Mouse (Mus musculus) stomach, embryonic 15.5 days (tissue): ENCODE results near the gene Nt5e. TPM values are rescaled to one million over a fixed set of nuclear protein-coding genes. Genes with fewer than 3 reads are reported as not detected.

Source experiments
- ATAC-seq: fragments of 200-750 bp; cut with Nextera tagmentation; 2 replicates; pipeline ENCODE4 v1.8.0; 2017; ENCODE audit warnings: low read depth, moderate number of reproducible peaks, moderate TSS enrichment; ENCODE audit not compliant: insufficient read depth, low FRiP score
- H3K27ac ChIP-seq: fragments of 300-500 bp; sonication (generic); 2 replicates; pipeline ENCODE4 v1.5.1; 2015; ENCODE audit warnings: mild to moderate bottlenecking, inconsistent platforms
- H3K27me3 ChIP-seq: fragments of 300-500 bp; sonication (generic); replicated peaks from 2 replicates; pipeline ENCODE4 v1.6.1; 2015; ENCODE audit warnings: inconsistent platforms
- H3K36me3 ChIP-seq: fragments of 300-500 bp; sonication (generic); 2 replicates; pipeline ENCODE4 v1.6.1; 2015; ENCODE audit warnings: inconsistent platforms
- H3K4me1 ChIP-seq: fragments of 300-500 bp; sonication (generic); 2 replicates; pipeline ENCODE4 v1.6.1; 2015; ENCODE audit warnings: inconsistent platforms
- H3K4me2 ChIP-seq: fragments of 300-500 bp; sonication (generic); 2 replicates; pipeline ENCODE4 v1.6.1; 2015; ENCODE audit warnings: mild to moderate bottlenecking, inconsistent platforms
- H3K4me3 ChIP-seq: fragments of 300-500 bp; sonication (generic); replicated peaks from 2 replicates; pipeline ENCODE4 v1.5.1; 2015; ENCODE audit warnings: inconsistent platforms
- H3K9ac ChIP-seq: fragments of 300-500 bp; sonication (generic); 2 replicates; pipeline ENCODE4 v1.6.1; 2015; ENCODE audit warnings: inconsistent platforms
- H3K9me3 ChIP-seq: fragments of 300-500 bp; sonication (generic); 2 replicates; pipeline ENCODE4 v1.6.1; 2016; ENCODE audit warnings: inconsistent platforms
- WGBS: fragments of 180-500 bp; shearing (Covaris S2); methylation state at CpG from one replicate; pipeline ENCODE4 v1.1.7; 2015; 5-methylcytosine and 5-hydroxymethylcytosine counted together
- polyA plus RNA-seq: library from polyadenylated mRNA; unstranded; fragments of >200 nt; fragmentation: Nextera tagmentation; extraction: Ambion mirVana; gene quantifications from 2 replicates; pipeline ENCODE4 v1.2.1, GENCODE M21; 2015

Nt5e gene
- polyA plus RNA-seq, 1 experiment from 2014 or later, result 4.5 TPM

DNA sequence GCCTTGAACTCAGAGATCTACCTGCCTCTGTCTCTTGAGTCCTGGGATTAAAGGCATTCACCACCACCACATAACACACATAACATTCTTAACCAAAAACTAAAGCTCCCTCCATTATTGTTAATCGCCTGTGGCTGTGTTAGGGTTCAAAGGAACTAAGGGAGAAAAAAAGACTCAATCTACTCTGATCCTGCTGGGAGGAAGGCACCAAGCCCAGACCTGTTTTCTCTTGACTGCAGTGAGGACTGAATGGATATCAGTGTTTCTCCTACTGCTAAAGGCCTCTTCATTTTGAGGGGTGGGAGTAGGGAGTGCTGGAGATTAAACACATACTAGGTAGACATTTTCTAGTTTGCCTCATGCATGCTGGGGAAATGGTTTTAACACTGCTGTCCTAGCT, 40.8 kb downstream of the Nt5e start:
- H3K9ac ChIP-seq, result no peak overlapping the region
- no peak overlapping the region for H3K4me3 ChIP-seq
- H3K27me3 ChIP-seq, result no peaks in the 10 kb centered on the region
- H3K9me3 ChIP-seq, result no peaks in the 10 kb centered on the region
- no peaks in the 10 kb centered on the region for H3K4me1 ChIP-seq
- ATAC-seq, result no peak
- H3K4me2 ChIP-seq, result no peak overlapping the region
- H3K27ac ChIP-seq, result no peak overlapping the region
- WGBS, result 68% methylated on average over 1 of the region's 1 CpGs
- no peaks in the 10 kb centered on the region for H3K36me3 ChIP-seq

GRCm38 (mm10) chr9:88368476-88368875, 41.5 kb downstream of the Nt5e start:
- no peak for ATAC-seq
- Histone ChIP-seq H3K36me3 (no peaks in the 10 kb centered on the region), H3K27me3 (no peaks in the 10 kb centered on the region), H3K4me3 (no peak overlapping the region), H3K27ac (no peak overlapping the region), H3K9ac (no peak overlapping the region), H3K4me1 (no peaks in the 10 kb centered on the region), H3K9me3 (no peaks in the 10 kb centered on the region), H3K4me2 (no peak overlapping the region)
- WGBS, result 91% methylated on average over 5 of the region's 5 CpGs

- Histone ChIP-seq H3K9ac (no peak overlapping the region), H3K27ac (no peak overlapping the region), H3K4me2 (no peak overlapping the region), H3K4me1 (no peaks in the 10 kb centered on the region), H3K4me3 (no peak overlapping the region), H3K27me3 (no peaks in the 10 kb centered on the region), H3K9me3 (no peaks in the 10 kb centered on the region), H3K36me3 (no peaks in the 10 kb centered on the region)
- 91% methylated on average over 2 of the region's 2 CpGs for WGBS
- ATAC-seq, result no peak
Measured at GRCm38 (mm10) chr9:88369666-88370065, 42.7 kb downstream of the Nt5e start.

GRCm38 (mm10) chr9:88371201-88371600, 44.2 kb downstream of the Nt5e start:
- H3K27me3 ChIP-seq, result no peaks in the 10 kb centered on the region
- no peak overlapping the region for H3K27ac ChIP-seq
- no peak for ATAC-seq
- WGBS, result 93% methylated on average over 2 of the region's 2 CpGs
- H3K36me3 ChIP-seq, result no peaks in the 10 kb centered on the region
- H3K9ac ChIP-seq, result no peak overlapping the region
- H3K4me2 ChIP-seq, result no peak overlapping the region
- no peaks in the 10 kb centered on the region for H3K4me1 ChIP-seq
- no peak overlapping the region for H3K4me3 ChIP-seq
- H3K9me3 ChIP-seq, result no peaks in the 10 kb centered on the region

- ATAC-seq, result no peak
- 86% methylated on average over 2 of the region's 2 CpGs for WGBS
- no peaks in the 10 kb centered on the region for H3K27me3 ChIP-seq
- H3K4me2 ChIP-seq, result no peak overlapping the region
- H3K4me1 ChIP-seq, result no peaks in the 10 kb centered on the region
- H3K9me3 ChIP-seq, result no peaks in the 10 kb centered on the region
- no peak overlapping the region for H3K27ac ChIP-seq
- no peaks in the 10 kb centered on the region for H3K36me3 ChIP-seq
- H3K4me3 ChIP-seq, result no peak overlapping the region
- no peak overlapping the region for H3K9ac ChIP-seq
Measured at GRCm38 (mm10) chr9:88373001-88373400, 46.0 kb downstream of the Nt5e start.

DNA sequence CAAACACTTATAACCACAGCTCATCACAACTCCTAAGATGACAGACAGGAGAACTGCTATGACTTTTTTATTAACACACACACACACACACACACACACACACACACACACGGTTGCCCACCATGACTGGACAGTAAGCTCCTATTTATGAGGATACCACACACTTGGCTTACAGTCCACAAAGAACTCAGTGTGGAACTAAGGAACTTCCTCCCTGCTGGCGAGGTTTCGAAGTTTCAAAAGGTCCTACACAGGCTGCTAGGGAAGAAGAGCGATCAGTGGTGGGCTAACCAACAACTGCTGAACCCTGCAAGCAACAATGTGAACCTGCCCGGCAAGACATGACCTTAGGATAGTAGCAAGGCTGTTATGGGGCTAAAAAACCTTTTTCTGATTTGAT, 50.5 kb downstream of the Nt5e start:
- Histone ChIP-seq H3K27ac (no peak overlapping the region), H3K9me3 (no peaks in the 10 kb centered on the region), H3K4me2 (no peak overlapping the region), H3K4me1 (no peaks in the 10 kb centered on the region), H3K27me3 (no peaks in the 10 kb centered on the region), H3K9ac (no peak overlapping the region), H3K36me3 (0 out of 2 replicates have a peak, but pooled peaks cover 7% of the 10 kb centered on the region), H3K4me3 (no peak overlapping the region)
- ATAC-seq, result no peak
- 85% methylated on average over 5 of the region's 5 CpGs for WGBS

DNA sequence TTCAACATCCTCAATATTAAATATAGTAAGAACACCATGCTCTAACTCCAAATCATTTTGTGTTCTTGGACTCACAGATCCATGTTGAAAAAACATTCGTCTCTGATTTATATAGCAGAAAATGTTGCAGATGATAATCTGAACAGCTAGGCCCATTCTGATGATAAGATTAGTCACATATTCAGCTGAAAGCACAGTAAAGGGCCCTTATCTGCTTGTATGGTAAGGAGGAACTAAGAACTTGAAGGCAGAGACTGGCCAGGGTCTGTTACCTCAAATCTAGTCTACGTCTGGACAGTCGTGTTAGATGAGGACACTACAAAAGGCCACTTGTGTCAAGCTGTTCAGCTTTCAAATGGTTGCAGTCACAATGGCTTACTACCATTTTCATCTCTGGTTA, 52.1 kb downstream of the Nt5e start:
- H3K4me3 ChIP-seq, result no peak overlapping the region
- no peaks in the 10 kb centered on the region for H3K27me3 ChIP-seq
- H3K9me3 ChIP-seq, result no peaks in the 10 kb centered on the region
- 0 out of 2 replicates have a peak, but pooled peaks cover 7% of the 10 kb centered on the region for H3K36me3 ChIP-seq
- no peaks in the 10 kb centered on the region for H3K4me1 ChIP-seq
- H3K27ac ChIP-seq, result no peak overlapping the region
- 83% methylated on average over 3 of the region's 3 CpGs for WGBS
- H3K4me2 ChIP-seq, result no peak overlapping the region
- no peak overlapping the region for H3K9ac ChIP-seq
- no peak for ATAC-seq

- no peak overlapping the region for H3K4me3 ChIP-seq
- H3K4me2 ChIP-seq, result no peak overlapping the region
- no peak overlapping the region for H3K9ac ChIP-seq
- H3K36me3 ChIP-seq, result 0 out of 2 replicates have a peak, but pooled peaks cover 7% of the 10 kb centered on the region
- 61% methylated on average over 7 of the region's 7 CpGs for WGBS
- ATAC-seq, result no peak
- no peaks in the 10 kb centered on the region for H3K27me3 ChIP-seq
- no peak overlapping the region for H3K27ac ChIP-seq
- no peaks in the 10 kb centered on the region for H3K9me3 ChIP-seq
- H3K4me1 ChIP-seq, result no peaks in the 10 kb centered on the region
Measured at GRCm38 (mm10) chr9:88380076-88380475, 53.1 kb downstream of the Nt5e start.

GRCm38 (mm10) chr9:88380542-88380941, 53.5 kb downstream of the Nt5e start:
- Histone ChIP-seq H3K4me1 (no peaks in the 10 kb centered on the region), H3K27ac (no peak overlapping the region), H3K36me3 (0 out of 2 replicates have a peak, but pooled peaks cover 7% of the 10 kb centered on the region), H3K4me3 (no peak overlapping the region), H3K4me2 (no peak overlapping the region), H3K27me3 (no peaks in the 10 kb centered on the region), H3K9ac (no peak overlapping the region), H3K9me3 (no peaks in the 10 kb centered on the region)
- WGBS, result 69% methylated on average over 1 of the region's 1 CpGs
- no peak for ATAC-seq

DNA sequence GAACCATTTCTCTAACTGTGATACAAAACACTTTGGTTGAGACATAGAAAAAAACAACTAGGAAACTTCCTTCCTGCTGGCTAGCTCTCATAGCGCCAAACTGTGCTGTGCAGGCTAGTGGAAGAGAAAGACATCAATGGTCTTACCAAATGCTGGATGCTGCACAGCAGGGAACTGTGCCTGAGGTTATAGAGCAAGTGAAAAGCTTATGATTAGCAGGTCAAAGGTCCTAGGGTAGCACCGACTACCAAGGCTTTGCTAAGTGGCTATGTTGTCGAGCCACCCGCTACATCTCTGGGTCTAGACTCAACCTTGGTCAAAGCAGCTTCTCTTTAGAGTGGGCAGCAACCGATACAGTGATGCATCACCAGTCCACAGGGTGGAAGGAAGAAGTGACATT, 61.8 kb downstream of the Nt5e start:
- no peaks in the 10 kb centered on the region for H3K9me3 ChIP-seq
- 87% methylated on average over 5 of the region's 5 CpGs for WGBS
- H3K36me3 ChIP-seq, result peaks cover 10% of the 10 kb centered on the region; the same call in 1 of the 2 replicates
- H3K4me3 ChIP-seq, result no peak overlapping the region
- no peak overlapping the region for H3K4me2 ChIP-seq
- H3K9ac ChIP-seq, result no peak overlapping the region
- ATAC-seq, result no peak
- no peak overlapping the region for H3K27ac ChIP-seq
- H3K4me1 ChIP-seq, result no peaks in the 10 kb centered on the region
- no peaks in the 10 kb centered on the region for H3K27me3 ChIP-seq

GRCm38 (mm10) chr9:88394852-88395251, 67.9 kb downstream of the Nt5e start:
- Histone ChIP-seq H3K4me1 (no peaks in the 10 kb centered on the region), H3K9me3 (no peaks in the 10 kb centered on the region), H3K27ac (no peak overlapping the region), H3K9ac (no peak overlapping the region), H3K4me3 (no peak overlapping the region), H3K36me3 (peaks cover 11% of the 10 kb centered on the region), H3K4me2 (no peak overlapping the region), H3K27me3 (no peaks in the 10 kb centered on the region)
- ATAC-seq, result no peak
- 82% methylated on average over 8 of the region's 8 CpGs for WGBS

DNA sequence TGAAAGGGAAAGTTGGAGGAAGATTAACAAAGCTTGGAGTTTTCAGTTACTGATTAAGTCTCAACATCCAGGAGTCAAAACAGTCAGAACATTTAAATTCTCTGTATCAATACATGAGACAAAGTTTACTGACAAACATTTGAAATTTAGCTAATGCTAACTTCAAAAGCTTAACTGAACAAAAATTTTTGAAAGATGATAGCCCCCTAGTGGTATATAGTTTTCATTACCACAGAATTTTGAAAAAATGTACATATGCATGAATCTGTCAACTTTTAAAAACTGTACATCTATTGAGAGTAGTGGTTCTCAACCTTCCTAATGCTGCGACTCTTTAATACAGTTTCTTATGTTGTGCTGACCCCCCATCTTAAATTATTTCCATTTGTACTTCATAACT, 71.5 kb downstream of the Nt5e start:
- ATAC-seq, result no peak
- Histone ChIP-seq H3K36me3 (peaks cover 10% of the 10 kb centered on the region), H3K4me2 (no peak overlapping the region), H3K27ac (no peak overlapping the region), H3K9me3 (no peaks in the 10 kb centered on the region), H3K4me1 (no peaks in the 10 kb centered on the region), H3K9ac (no peak overlapping the region), H3K27me3 (no peaks in the 10 kb centered on the region), H3K4me3 (no peak overlapping the region)
- WGBS, result 82% methylated on average over 1 of the region's 1 CpGs

GRCm38 (mm10) chr9:88404088-88404487, 77.1 kb downstream of the Nt5e start:
- Histone ChIP-seq H3K9ac (no peak overlapping the region), H3K36me3 (no peaks in the 10 kb centered on the region), H3K4me1 (no peaks in the 10 kb centered on the region), H3K4me2 (no peak overlapping the region), H3K27me3 (no peaks in the 10 kb centered on the region), H3K4me3 (no peak overlapping the region), H3K9me3 (no peaks in the 10 kb centered on the region), H3K27ac (no peak overlapping the region)
- WGBS, result 64% methylated on average over 10 of the region's 10 CpGs
- ATAC-seq, result no peak
